Mouse (Mus musculus) stomach, postnatal 0 days (tissue): ENCODE data around the gene Map2k1. TPM values are rescaled to one million over a fixed set of nuclear protein-coding genes. Genes with fewer than 3 reads are reported as not detected.
"Not testable (repeated sequence)": the region's sequence is repeated elsewhere in the genome, so short reads cannot be mapped to it uniquely, and the experiment has no call there.

Experiments
- ATAC-seq: fragments of 200-750 bp; cut with Nextera tagmentation; 2 replicates; pipeline ENCODE4 v1.8.0; 2017; ENCODE audit not compliant: low FRiP score, low TSS enrichment
- DNase-seq: peaks from one replicate; pipeline ENCODE4 v3.0.0-alpha.2; 2016; ENCODE audit warnings: low spot score
- H3K27ac ChIP-seq: fragments of 300-500 bp; sonication (generic); replicated peaks from 2 replicates; pipeline ENCODE4 v1.5.1; 2014; ENCODE audit warnings: mild to moderate bottlenecking, control low read depth
- H3K27me3 ChIP-seq: fragments of 300-500 bp; sonication (generic); 2 replicates; pipeline ENCODE4 v1.6.1; 2014; ENCODE audit warnings: low read length; ENCODE audit not compliant: control insufficient read depth, insufficient read depth
- H3K36me3 ChIP-seq: fragments of 300-500 bp; sonication (generic); 2 replicates; pipeline ENCODE4 v1.6.1; 2014; ENCODE audit warnings: low read length, mixed read lengths; ENCODE audit not compliant: control insufficient read depth, insufficient read depth
- H3K4me1 ChIP-seq: fragments of 300-500 bp; sonication (generic); replicated peaks from 2 replicates; pipeline ENCODE4 v1.6.1; 2014; ENCODE audit warnings: antibody characterized with exemption; ENCODE audit not compliant: control insufficient read depth, insufficient read depth
- H3K4me2 ChIP-seq: fragments of 300-500 bp; sonication (generic); replicated peaks from 2 replicates; pipeline ENCODE4 v1.6.1; 2014; ENCODE audit warnings: low read depth, mild to moderate bottlenecking, control low read depth, moderate library complexity
- H3K4me3 ChIP-seq: fragments of 300-500 bp; sonication (generic); 2 replicates; pipeline ENCODE4 v1.5.1; 2014; ENCODE audit warnings: low read depth, low read length, control low read depth
- H3K9ac ChIP-seq: fragments of 300-500 bp; sonication (generic); 2 replicates; pipeline ENCODE4 v1.6.1; 2014; ENCODE audit warnings: mild to moderate bottlenecking, low read length, control low read depth, mixed read lengths
- H3K9me3 ChIP-seq: fragments of 300-500 bp; sonication (generic); 2 replicates; pipeline ENCODE4 v1.6.1; 2016; ENCODE audit warnings: low read length; ENCODE audit not compliant: control insufficient read depth
- CTCF ChIP-seq: IDR thresholded peaks from 2 replicates; pipeline ENCODE4 v1.5.1; 2016; ENCODE audit warnings: antibody characterized with exemption, low read depth, mild to moderate bottlenecking, moderate library complexity
- EP300 ChIP-seq: optimal IDR thresholded peaks from 2 replicates; pipeline ENCODE3; 2016; ENCODE audit warnings: antibody characterized with exemption
- WGBS: fragments of 180-500 bp; shearing (Covaris S2); extraction: QIAGEN DNeasy Blood & Tissue Kit; methylation state at CpG from one replicate; pipeline ENCODE4 v1.1.7; 2014; 5-methylcytosine and 5-hydroxymethylcytosine counted together
- polyA plus RNA-seq: library from polyadenylated mRNA; unstranded; fragments of >200 nt; fragmentation: Nextera tagmentation; extraction: Ambion mirVana; gene quantifications from 2 replicates; pipeline ENCODE4 v1.2.1, GENCODE M21; 2015

Gene Map2k1
- polyA plus RNA-seq, 1 experiment from 2014 or later, result 84.1 TPM

GRCm38 (mm10) chr9:64271249-64271648 is 17.8 kb upstream of the Map2k1 start:
- no peak overlapping the region for H3K27ac ChIP-seq
- TF ChIP-seq EP300 (no peak), CTCF (no peak)
- H3K4me2 ChIP-seq, result no peak overlapping the region
- no peak for ATAC-seq
- WGBS, result 65% methylated on average over 3 of the region's 3 CpGs
- H3K4me3 ChIP-seq, result no peak overlapping the region
- no peaks in the 10 kb centered on the region for H3K9me3 ChIP-seq
- no peak overlapping the region for H3K9ac ChIP-seq
- no peaks in the 10 kb centered on the region for H3K27me3 ChIP-seq
- no peak for DNase-seq
- H3K4me1 ChIP-seq, result no peaks in the 10 kb centered on the region
- no peaks in the 10 kb centered on the region for H3K36me3 ChIP-seq

DNA sequence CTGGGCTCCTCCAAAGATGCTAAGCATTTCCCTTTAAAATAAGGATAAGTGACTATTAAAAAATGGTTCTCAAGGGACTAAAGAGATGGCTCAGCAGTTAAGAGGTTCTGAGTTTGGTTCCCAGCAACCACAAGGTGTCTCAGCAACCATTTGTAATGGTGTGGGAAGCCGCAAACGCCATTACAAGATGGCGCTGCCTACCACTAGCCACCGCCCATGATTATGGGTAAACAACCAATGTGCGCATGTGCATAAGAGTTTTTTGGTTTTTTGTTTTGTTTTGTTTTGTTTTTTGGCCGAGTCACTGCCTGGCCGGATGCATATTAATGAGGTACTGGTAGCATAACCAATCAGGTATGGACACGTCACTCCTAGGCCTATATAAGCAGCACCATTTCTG is 15.4 kb upstream of the Map2k1 start:
- WGBS, result 92% methylated on average over 8 of the region's 8 CpGs
- not testable (repeated sequence) for ATAC-seq

GRCm38 (mm10) chr9:64268196-64268595 is 14.8 kb upstream of the Map2k1 start:
- H3K4me3 ChIP-seq, result no peak overlapping the region
- WGBS, result 64% methylated on average over 10 of the region's 10 CpGs
- ATAC-seq (no peak), DNase-seq (no peak)
- no peaks in the 10 kb centered on the region for H3K36me3 ChIP-seq
- H3K4me2 ChIP-seq, result no peak overlapping the region
- no peak overlapping the region for H3K27ac ChIP-seq
- H3K9ac ChIP-seq, result no peak overlapping the region
- no peaks in the 10 kb centered on the region for H3K4me1 ChIP-seq
- TF ChIP-seq CTCF (no peak), EP300 (no peak)
- H3K27me3 ChIP-seq, result no peaks in the 10 kb centered on the region
- H3K9me3 ChIP-seq, result no peaks in the 10 kb centered on the region

More for the DNA sequence above, 15.4 kb upstream of the Map2k1 start:
- not testable (repeated sequence) for DNase-seq, H3K4me2 ChIP-seq, H3K27ac ChIP-seq, H3K9ac ChIP-seq, H3K4me3 ChIP-seq, H3K27me3 ChIP-seq, H3K9me3 ChIP-seq, H3K4me1 ChIP-seq, H3K36me3 ChIP-seq

GRCm38 (mm10) chr9:64267231-64267630 is 13.8 kb upstream of the Map2k1 start:
- WGBS, result 85% methylated on average over 1 of the region's 1 CpGs
- Histone ChIP-seq H3K27me3 (no peaks in the 10 kb centered on the region), H3K36me3 (no peaks in the 10 kb centered on the region), H3K4me3 (no peak overlapping the region), H3K9me3 (no peaks in the 10 kb centered on the region), H3K27ac (no peak overlapping the region), H3K9ac (no peak overlapping the region), H3K4me1 (no peaks in the 10 kb centered on the region), H3K4me2 (no peak overlapping the region)
- no peak for ATAC-seq
- DNase-seq, result no peak
- TF ChIP-seq CTCF (no peak), EP300 (no peak)

GRCm38 (mm10) chr9:64264813-64265212 is 11.4 kb upstream of the Map2k1 start:
- no peaks in the 10 kb centered on the region for H3K4me1 ChIP-seq
- TF ChIP-seq CTCF (no peak), EP300 (no peak)
- DNase-seq (no peak), ATAC-seq (no peak)
- no peaks in the 10 kb centered on the region for H3K36me3 ChIP-seq
- 31% methylated on average over 1 of the region's 1 CpGs for WGBS
- H3K27ac ChIP-seq, result no peak overlapping the region
- H3K9me3 ChIP-seq, result no peaks in the 10 kb centered on the region
- H3K27me3 ChIP-seq, result no peaks in the 10 kb centered on the region
- no peak overlapping the region for H3K4me2 ChIP-seq
- no peak overlapping the region for H3K4me3 ChIP-seq
- H3K9ac ChIP-seq, result no peak overlapping the region

- no peaks in the 10 kb centered on the region for H3K36me3 ChIP-seq
- no peak overlapping the region for H3K27ac ChIP-seq
- ATAC-seq, result no peak
These were observed 7.6 kb upstream of the Map2k1 start for GRCm38 (mm10) chr9:64261023-64261422.

More at GRCm38 (mm10) chr9:64261023-64261422, 7.6 kb upstream of the Map2k1 start:
- no peak for DNase-seq
- TF ChIP-seq CTCF (no peak), EP300 (no peak)
- Histone ChIP-seq H3K9ac (no peak overlapping the region), H3K9me3 (no peaks in the 10 kb centered on the region), H3K27me3 (no peaks in the 10 kb centered on the region), H3K4me2 (no peak overlapping the region), H3K4me1 (no peaks in the 10 kb centered on the region), H3K4me3 (no peak overlapping the region)
- WGBS, result 76% methylated on average over 4 of the region's 4 CpGs
